20 mouse cellular contexts compared by ENCODE assay signal in the genomic region with DNA sequence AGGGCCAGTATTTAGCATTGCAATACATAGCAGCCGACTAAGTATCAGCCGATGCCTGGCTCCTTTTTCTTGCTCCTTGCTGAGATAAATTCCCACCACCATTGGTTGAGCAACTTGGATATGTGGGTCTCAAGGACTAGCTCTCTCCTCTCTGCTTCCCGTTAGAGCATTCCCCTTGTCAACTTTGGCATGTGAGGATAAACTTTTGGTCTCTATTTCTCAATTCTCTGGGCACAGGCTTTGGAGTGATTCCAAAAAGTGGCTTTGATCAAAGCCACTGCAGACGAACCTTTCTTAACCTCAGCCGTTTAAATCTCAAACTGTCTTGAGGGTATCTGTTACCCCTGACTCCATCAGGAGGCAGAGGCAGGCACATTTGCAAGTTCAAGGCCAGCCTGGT. TPM values are rescaled to one million over a fixed set of nuclear protein-coding genes. Genes with fewer than 3 reads are reported as not detected.
DNase-seq lines count a peak whose midpoint lies in the region; ATAC-seq and TF ChIP-seq lines count a peak whose summit lies in the region.
"Had no signal": no experiment of that assay in that cellular context is flagged by ENCODE, and none has a peak within 500 bp of the region (broad histone marks: within the 10 kb centered on the region; RNA-seq: fewer than 3 reads in every experiment).

No protein-coding gene starts in this region.

- TF ChIP-seq EP300 in ES-Bruce4 (IDR thresholded peaks at IDR 0.05; ENCODE audit: insufficient read depth, low read depth, low read length) = no peak
- no peak for TF ChIP-seq EP300 in stomach, postnatal 0 days (optimal IDR thresholded peaks at IDR 0.05)

- no peak overlapping the region for H3K4me3 ChIP-seq in lung, embryonic 14.5 days (ENCODE audit: low read depth, low read length)
- no peak overlapping the region for H3K4me3 ChIP-seq in lung, adult 2 months (replicated peaks; ENCODE audit: extremely low read depth, low read depth, low read length)
- no peak overlapping the region for H3K4me3 ChIP-seq in ES-Bruce4 (ENCODE audit: low read depth, low read length)
- no peak overlapping the region for H3K4me3 ChIP-seq in stomach, postnatal 0 days (ENCODE audit: low read depth, low read length)
- H3K4me3 ChIP-seq: embryonic facial prominence, embryonic 12.5 days; forebrain, embryonic 15.5 days; heart, embryonic 12.5 days had no signal

- H3K9ac ChIP-seq in lung, embryonic 14.5 days = no peak overlapping the region
- no peak overlapping the region for H3K9ac ChIP-seq in ES-Bruce4 (ENCODE audit: low read depth, poor library complexity, severe bottlenecking)
- H3K9ac ChIP-seq in stomach, postnatal 0 days (ENCODE audit: low read length) = no peak overlapping the region
- H3K9ac ChIP-seq: embryonic facial prominence, embryonic 12.5 days; forebrain, embryonic 15.5 days; heart, embryonic 12.5 days had no signal

- 40% methylated on average over 5 of the region's 5 CpGs for WGBS in lung, embryonic 14.5 days
- WGBS in lung, adult 2 months = 48% methylated on average over 5 of the region's 5 CpGs
- 52% methylated on average over 5 of the region's 5 CpGs for WGBS in stomach, postnatal 0 days

- H3K4me1 ChIP-seq in lung, embryonic 14.5 days (ENCODE audit: insufficient read depth) = peaks cover 5% of the 10 kb centered on the region; the same call in 1 of the 2 replicates
- no peaks in the 10 kb centered on the region for H3K4me1 ChIP-seq in lung, adult 2 months (ENCODE audit: control insufficient read depth, insufficient read depth, low read length)
- peaks cover 6% of the 10 kb centered on the region for H3K4me1 ChIP-seq in ES-Bruce4 (ENCODE audit: control insufficient read depth, insufficient read depth, low read length)
- no peaks in the 10 kb centered on the region for H3K4me1 ChIP-seq in stomach, postnatal 0 days (replicated peaks; ENCODE audit: control insufficient read depth, insufficient read depth)
- H3K4me1 ChIP-seq: embryonic facial prominence, embryonic 12.5 days; heart, embryonic 12.5 days had no signal

- no peak overlapping the region for H3K27ac ChIP-seq in lung, embryonic 14.5 days (ENCODE audit: low read depth)
- H3K27ac ChIP-seq in ES-Bruce4 (ENCODE audit: insufficient read depth, low read length) = peak overlapping the region; percentile 91
- H3K27ac ChIP-seq in stomach, postnatal 0 days (replicated peaks) = no peak overlapping the region
- H3K27ac ChIP-seq: embryonic facial prominence, embryonic 12.5 days; forebrain, embryonic 15.5 days had no signal

- H3K9me3 ChIP-seq in lung, embryonic 14.5 days (ENCODE audit: low read depth, low read length) = no peaks in the 10 kb centered on the region
- H3K9me3 ChIP-seq in ES-Bruce4 (replicated peaks; ENCODE audit: control insufficient read depth, insufficient read depth, low read length, poor library complexity, severe bottlenecking) = no peaks in the 10 kb centered on the region
- no peaks in the 10 kb centered on the region for H3K9me3 ChIP-seq in stomach, postnatal 0 days (ENCODE audit: control insufficient read depth, low read length)
- H3K9me3 ChIP-seq: embryonic facial prominence, embryonic 12.5 days; forebrain, embryonic 15.5 days; heart, embryonic 12.5 days had no signal

- H3K36me3 ChIP-seq in lung, embryonic 14.5 days (ENCODE audit: insufficient read depth) = no peaks in the 10 kb centered on the region
- H3K36me3 ChIP-seq in ES-Bruce4 (ENCODE audit: control insufficient read depth, insufficient read depth, low read length, poor library complexity, severe bottlenecking) = no peaks in the 10 kb centered on the region
- no peaks in the 10 kb centered on the region for H3K36me3 ChIP-seq in stomach, postnatal 0 days (ENCODE audit: control insufficient read depth, insufficient read depth, low read length)
- H3K36me3 ChIP-seq: embryonic facial prominence, embryonic 12.5 days; forebrain, embryonic 15.5 days; heart, embryonic 12.5 days had no signal

- H3K27me3 ChIP-seq in lung, embryonic 14.5 days (ENCODE audit: insufficient read depth, low read length) = no peaks in the 10 kb centered on the region
- H3K27me3 ChIP-seq in ES-Bruce4 (ENCODE audit: control insufficient read depth, insufficient read depth, low read length, poor library complexity, severe bottlenecking) = no peaks in the 10 kb centered on the region
- H3K27me3 ChIP-seq in stomach, postnatal 0 days (ENCODE audit: control insufficient read depth, insufficient read depth, low read length) = no peaks in the 10 kb centered on the region
- H3K27me3 ChIP-seq: embryonic facial prominence, embryonic 12.5 days; forebrain, embryonic 15.5 days; heart, embryonic 12.5 days had no signal

- H3K4me2 ChIP-seq in lung, embryonic 14.5 days = no peak overlapping the region
- H3K4me2 ChIP-seq in stomach, postnatal 0 days (replicated peaks; ENCODE audit: low read depth) = no peak overlapping the region
- H3K4me2 ChIP-seq: embryonic facial prominence, embryonic 12.5 days; forebrain, embryonic 15.5 days; heart, embryonic 12.5 days had no signal

- no peak for ATAC-seq in lung, embryonic 14.5 days (ENCODE audit: insufficient read depth)
- ATAC-seq in stomach, postnatal 0 days (ENCODE audit: low FRiP score, low TSS enrichment) = no peak
- ATAC-seq: activated CD4-positive, CD25-positive, alpha-beta regulatory T cell, adult 4 months; forebrain, embryonic 15.5 days; hindbrain, embryonic 16.5 days; inflammation-experienced regulatory T-cells, adult 6 months had no signal

- TF ChIP-seq CTCF in lung, embryonic 14.5 days (IDR thresholded peaks at IDR 0.05; ENCODE audit: low read depth) = no peak
- no peak for TF ChIP-seq CTCF in lung, adult 2 months (IDR thresholded peaks at IDR 0.05; ENCODE audit: insufficient read depth, low read length)
- TF ChIP-seq CTCF in ES-Bruce4 (IDR thresholded peaks at IDR 0.05; ENCODE audit: low read depth, low read length) = no peak
- no peak for TF ChIP-seq CTCF in stomach, postnatal 0 days (IDR thresholded peaks at IDR 0.05; ENCODE audit: low read depth)

- TF ChIP-seq POLR2A in lung, adult 2 months (IDR thresholded peaks at IDR 0.05; ENCODE audit: borderline replicate concordance, extremely low read depth, low read depth, low read length) = no peak
- no peak for TF ChIP-seq POLR2A in ES-Bruce4 (IDR thresholded peaks at IDR 0.05; ENCODE audit: insufficient read depth, low read length)

- peak; percentile 37 for DNase-seq in adrenal gland, postnatal 14 days
- no peak for DNase-seq in adrenal gland, adult 18-20 months (ENCODE audit: low spot score in 2 of 2)
- peak; percentile 15 for DNase-seq in lung, embryonic 14.5 days
- DNase-seq in lung, adult 2 months = no peak
- DNase-seq in adipocyte (ENCODE audit: low spot score) = peak; percentile 79
- DNase-seq in gastrocnemius, adult 8-10 months (ENCODE audit: low spot score in 2 of 2) = no peak
- DNase-seq in stomach, postnatal 0 days (ENCODE audit: low spot score) = no peak
- DNase-seq: cerebellum, adult 11-12 months; cerebellum, adult 9-10 months; cerebellum, postnatal 25 days; gastrocnemius, postnatal 10 days; heart, postnatal 36 days; kidney, adult 18-20 months had no signal

RNA-seq across cellular contexts. Expression of gene Ppm1a, which starts 29.6 kb away (rescaled TPM):
- 244 and 247 TPM in 2 replicates for total RNA-seq in adrenal gland, postnatal 14 days (2021)
- total RNA-seq in adrenal gland, adult 18-20 months (2021) = 100 to 1,000 TPM; 235 to 281 TPM
- polyA plus RNA-seq in lung, embryonic 14.5 days (2014; fragmentation: Nextera tagmentation; extraction: Ambion mirVana) = 64.9 and 65.1 TPM in 2 replicates
- polyA plus RNA-seq in lung, adult 2 months (2012; rRNA removed) = 32.0 and 54.9 TPM in 2 replicates
- polyA plus RNA-seq in ES-Bruce4 (2011; ENCODE audit: insufficient read depth, insufficient read length, low read depth, missing spikeins) = 183 and 202 TPM in 2 replicates
- total RNA-seq in gastrocnemius, adult 8-10 months (2022) = 100 to 1,000 TPM; 325 to 385 (median 339) TPM
- 51.2 and 55.0 TPM in 2 replicates for polyA plus RNA-seq in stomach, postnatal 0 days (2015; fragmentation: Nextera tagmentation; extraction: Ambion mirVana)

Comparison
In these comparisons a context has a peak if more than half of its experiments do, and no peak if none do; other contexts are left out.
1. DNase-seq: peak in adrenal gland, postnatal 14 days (single experiment), lung, embryonic 14.5 days (single experiment) and adipocyte (single experiment); none in adrenal gland, adult 18-20 months (0 of 2), lung, adult 2 months (single experiment), gastrocnemius, adult 8-10 months (0 of 2) and stomach, postnatal 0 days (single experiment).